Mouse (Mus musculus): Measurements from ENCODE around the gene Zfp266. TPM values are rescaled to one million over a fixed set of nuclear protein-coding genes. Genes with fewer than 3 reads are reported as not detected.
"Not testable (repeated sequence)": the region's sequence is repeated elsewhere in the genome, so short reads cannot be mapped to it uniquely, and the experiment has no call there.

Gene Zfp266
- 10 to 100 TPM; 13.4 to 20.6 (median 18.9) TPM for total RNA-seq (2022)

GRCm38 (mm10) chr9:20521306-20521957 is at the start of gene Zfp266:
TSS of gene Zfp266 (minus strand) at chr9:20521417.
- peak; percentile 81 for DNase-seq (ENCODE audit: low spot score in 2 of 2)

DNA sequence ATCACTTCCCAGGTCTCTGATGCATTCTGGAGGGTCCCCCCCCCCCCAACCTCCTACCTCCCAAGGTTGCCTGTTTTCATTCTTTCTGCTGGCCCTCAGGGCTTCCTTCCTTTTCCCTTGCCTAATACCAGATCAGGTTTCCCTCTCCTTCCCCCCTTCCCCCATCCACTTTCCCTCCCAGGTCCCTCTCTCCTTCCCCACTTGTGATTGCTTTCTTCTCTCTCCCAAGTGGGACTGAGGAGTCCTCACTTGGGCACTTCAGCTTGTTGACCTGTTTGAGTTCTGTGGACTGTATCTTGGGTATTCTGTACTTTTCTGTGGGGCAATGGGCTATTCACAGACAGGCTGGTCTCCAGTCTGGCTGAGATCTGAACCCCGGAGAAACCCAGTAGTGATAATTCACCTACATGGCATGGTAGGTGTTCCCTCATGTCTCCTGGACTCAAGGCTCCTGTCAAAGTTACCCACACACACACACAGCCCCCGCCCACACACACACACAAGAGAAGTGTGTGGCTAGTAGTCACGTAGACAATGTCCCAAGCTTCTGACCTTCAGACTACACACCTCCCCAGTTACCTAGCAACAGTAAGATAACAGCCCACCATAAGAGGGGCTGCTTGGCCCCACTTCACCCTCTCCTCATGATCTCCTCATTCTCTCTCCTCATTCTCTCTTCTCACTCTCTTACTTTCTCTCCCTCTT is 44.3 kb upstream of the Zfp266 start:
- DNase-seq (ENCODE audit: low spot score in 2 of 2): not testable (repeated sequence)

- DNase-seq (ENCODE audit: low spot score in 2 of 2): no peak
These were observed 41.0 kb upstream of the Zfp266 start for GRCm38 (mm10) chr9:20562177-20562576.

GRCm38 (mm10) chr9:20552698-20553097 is 31.5 kb upstream of the Zfp266 start:
- no peak for DNase-seq (ENCODE audit: low spot score in 2 of 2)

DNA sequence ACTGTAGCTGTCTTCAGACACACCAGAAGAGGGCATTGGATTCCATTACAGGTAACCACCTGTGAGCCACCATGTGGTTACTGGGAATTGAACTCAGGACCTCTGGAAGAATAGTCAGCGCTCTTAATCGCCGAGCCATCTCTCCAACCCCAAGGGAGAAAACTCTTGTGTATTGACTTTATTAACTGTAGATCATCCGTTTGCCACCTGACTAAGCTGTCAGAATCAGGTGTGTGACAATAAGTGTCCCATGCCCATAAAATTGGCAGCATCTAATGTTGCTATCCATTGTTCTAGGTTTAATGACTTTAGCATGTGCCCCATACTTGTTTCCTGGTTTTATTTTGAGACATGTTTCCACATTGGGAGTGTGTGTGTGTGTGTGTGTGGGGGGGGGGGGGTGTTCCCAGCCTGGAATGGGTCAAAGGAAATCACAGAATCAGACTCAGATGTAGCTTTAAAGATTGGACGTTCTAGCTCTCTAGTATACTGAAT is 30.6 kb upstream of the Zfp266 start:
- no peak for DNase-seq (ENCODE audit: low spot score in 2 of 2)

GRCm38 (mm10) chr9:20545151-20545550 is 23.9 kb upstream of the Zfp266 start:
- DNase-seq (ENCODE audit: low spot score in 2 of 2): no peak

GRCm38 (mm10) chr9:20544070-20544821 is 23.0 kb upstream of the Zfp266 start:
- DNase-seq (ENCODE audit: low spot score in 2 of 2): peak; percentile 62 to 77

GRCm38 (mm10) chr9:20543496-20543895 is 22.3 kb upstream of the Zfp266 start:
- DNase-seq (ENCODE audit: low spot score in 2 of 2): no peak

DNA sequence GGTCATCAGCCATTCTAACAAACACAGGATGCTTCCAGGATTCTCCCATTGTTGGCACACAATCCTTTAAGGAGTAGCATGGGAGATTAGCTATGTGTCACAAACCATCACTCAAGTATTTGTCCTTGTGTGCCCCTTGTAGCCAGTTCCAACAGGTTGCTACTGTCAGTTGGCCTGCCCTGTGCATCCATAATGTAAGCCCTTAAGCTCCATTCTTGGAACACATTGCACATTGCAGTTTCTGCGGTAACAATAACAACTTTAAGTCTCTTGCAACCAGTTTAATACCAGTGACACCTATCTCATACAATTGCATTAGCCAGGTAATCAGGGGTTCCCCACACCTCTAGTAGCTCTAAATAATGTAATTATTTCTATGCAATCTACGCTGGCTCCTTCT is 15.4 kb upstream of the Zfp266 start:
- DNase-seq (ENCODE audit: low spot score in 2 of 2): no peak

DNA sequence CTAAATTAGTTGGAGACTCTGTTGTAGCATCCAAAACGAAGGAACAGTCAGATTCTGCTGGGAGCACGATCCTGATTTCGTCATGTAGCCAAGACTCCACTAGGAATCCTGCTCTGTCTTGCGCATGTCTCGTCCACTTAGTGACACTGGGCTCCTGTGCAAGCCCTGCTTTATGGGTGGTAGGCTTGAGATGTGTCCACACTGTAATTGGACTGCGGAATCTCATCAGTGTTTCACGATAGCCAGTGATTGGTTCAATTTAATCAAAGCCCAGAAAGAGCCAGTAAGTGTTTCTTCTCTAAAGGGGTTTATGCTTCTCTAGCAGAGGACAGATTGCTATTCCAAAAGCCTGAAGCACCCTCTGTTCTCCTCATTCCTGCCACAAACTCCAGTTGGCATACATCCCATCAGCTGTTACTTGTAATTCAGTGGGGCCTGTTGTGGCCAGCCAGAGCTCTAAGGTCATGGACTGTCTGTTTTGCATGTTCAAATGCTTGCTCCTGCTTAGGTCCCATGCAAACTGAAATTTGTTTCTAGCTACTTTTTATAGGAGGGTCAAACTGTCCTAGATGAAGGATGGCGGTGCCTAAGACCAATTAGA is 13.2 kb upstream of the Zfp266 start:
- no peak for DNase-seq (ENCODE audit: low spot score in 2 of 2)

DNA sequence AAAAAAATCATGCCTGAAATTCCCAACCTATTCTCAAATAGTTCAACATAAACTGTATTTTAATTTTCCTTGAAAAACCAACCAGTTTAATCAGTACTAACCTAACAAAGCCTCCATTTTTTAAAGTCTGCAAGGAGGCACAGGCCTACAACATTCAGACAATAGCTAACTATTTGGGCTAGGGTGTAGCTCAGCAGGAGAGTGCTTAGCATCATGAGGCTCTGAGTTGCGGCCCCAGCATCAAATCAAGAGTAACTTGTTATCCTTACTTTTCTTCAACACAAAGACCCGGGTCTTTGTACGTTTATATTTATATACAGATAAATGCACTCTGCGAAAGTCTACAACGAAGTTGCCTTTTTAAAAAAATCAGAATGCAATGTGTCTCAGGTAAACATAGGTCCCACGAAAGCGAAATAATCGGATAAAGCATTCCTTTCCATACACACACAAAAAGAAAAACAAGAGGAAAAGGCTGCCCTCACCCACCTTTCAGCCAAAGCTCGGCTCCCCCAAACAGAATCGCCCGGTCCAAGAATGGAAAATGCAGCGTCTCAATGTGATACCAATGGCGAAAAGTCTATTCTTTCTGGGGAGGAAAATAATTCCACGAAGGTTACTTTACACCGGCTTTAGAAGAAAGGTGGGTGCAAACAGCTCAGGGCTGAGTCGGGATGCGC is 546 bp downstream of the Zfp266 start:
- DNase-seq (ENCODE audit: low spot score in 2 of 2): no peak

GRCm38 (mm10) chr9:20519949-20520348 is 1.3 kb downstream of the Zfp266 start:
- no peak for DNase-seq (ENCODE audit: low spot score in 2 of 2)

DNA sequence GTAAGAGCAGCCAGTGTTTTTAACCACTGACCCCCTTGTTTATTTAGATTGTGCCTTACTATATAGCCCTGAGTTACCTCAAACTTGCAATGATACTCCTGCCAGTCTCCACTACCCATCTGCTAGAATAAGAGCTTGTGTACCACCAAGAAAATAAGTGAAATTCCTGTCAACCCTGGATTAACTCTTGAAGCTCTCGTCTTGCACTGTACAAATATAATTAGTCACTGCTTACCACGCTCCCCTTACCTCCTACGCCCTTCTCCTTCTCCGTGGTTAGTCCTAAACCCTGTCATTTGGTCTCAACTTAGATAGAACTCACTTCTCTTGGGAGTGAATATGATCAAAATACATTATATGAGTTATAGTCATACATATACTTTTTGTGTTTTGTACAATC is 2.5 kb downstream of the Zfp266 start:
- no peak for DNase-seq (ENCODE audit: low spot score in 2 of 2)

DNA sequence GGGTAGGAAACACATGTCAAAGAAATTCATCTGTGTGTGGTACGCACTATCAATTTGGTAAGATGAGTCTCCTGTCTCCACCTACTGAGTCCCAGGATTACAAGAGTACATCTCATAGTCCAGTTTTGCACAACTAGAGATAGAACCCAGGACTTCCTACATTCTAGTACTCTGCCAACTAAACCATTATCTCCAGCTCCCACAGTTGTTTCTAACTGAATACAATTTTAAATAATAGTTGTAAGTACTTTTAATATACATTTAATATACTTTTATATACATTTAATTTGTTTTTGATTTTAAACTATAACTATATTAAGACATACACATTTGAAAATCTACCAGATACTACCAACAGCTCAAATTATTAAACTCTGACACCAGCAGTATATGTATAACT is 3.5 kb downstream of the Zfp266 start:
- DNase-seq (ENCODE audit: low spot score in 2 of 2): no peak

DNA sequence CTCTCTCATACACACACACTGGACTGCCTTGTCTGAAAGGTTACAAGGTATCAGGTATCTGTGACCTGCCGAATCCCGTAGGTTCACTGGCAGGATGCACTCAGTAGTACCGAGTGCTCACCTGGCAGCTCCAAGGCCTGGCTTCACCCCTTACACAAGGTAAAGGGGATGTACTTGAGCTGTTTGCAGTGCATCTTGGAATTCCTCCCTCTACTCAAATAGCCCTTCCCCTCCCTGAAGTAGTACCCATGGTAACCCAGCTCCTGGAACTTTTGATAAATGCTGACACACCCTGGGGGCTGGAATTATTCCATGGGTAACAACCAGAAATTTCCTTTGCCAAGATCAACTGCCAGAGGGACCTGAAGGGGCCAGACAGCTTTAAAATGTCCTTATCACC is 7.2 kb downstream of the Zfp266 start:
- no peak for DNase-seq (ENCODE audit: low spot score in 2 of 2)

- DNase-seq (ENCODE audit: low spot score in 2 of 2): no peak
These were observed 8.5 kb downstream of the Zfp266 start for GRCm38 (mm10) chr9:20512714-20513113.

- DNase-seq (ENCODE audit: low spot score in 2 of 2): no peak
These were observed 9.6 kb downstream of the Zfp266 start for GRCm38 (mm10) chr9:20511645-20512044.

GRCm38 (mm10) chr9:20510346-20510745 is 10.9 kb downstream of the Zfp266 start:
- DNase-seq (ENCODE audit: low spot score in 2 of 2): no peak

GRCm38 (mm10) chr9:20509676-20510075 is 11.5 kb downstream of the Zfp266 start:
- no peak for DNase-seq (ENCODE audit: low spot score in 2 of 2)

DNA sequence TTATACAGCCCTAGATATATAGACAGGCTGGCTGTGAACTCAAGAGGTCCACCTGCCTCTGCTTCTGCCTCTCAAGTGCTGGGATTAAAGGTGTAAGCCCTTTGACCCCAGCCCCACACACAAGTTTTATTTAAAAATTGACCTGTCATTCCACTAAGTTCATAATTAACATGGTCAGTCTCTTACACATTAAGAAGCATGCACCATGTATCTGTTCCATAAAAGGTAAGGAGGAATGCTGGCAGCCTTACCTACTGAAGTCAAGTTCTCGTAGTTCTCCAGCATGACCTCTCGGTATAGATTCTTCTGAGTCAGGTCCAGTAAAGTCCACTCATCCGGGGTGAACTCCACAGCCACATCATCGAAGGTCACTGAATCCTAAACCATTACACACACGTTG is 16.4 kb downstream of the Zfp266 start:
- DNase-seq (ENCODE audit: low spot score in 2 of 2): no peak

DNA sequence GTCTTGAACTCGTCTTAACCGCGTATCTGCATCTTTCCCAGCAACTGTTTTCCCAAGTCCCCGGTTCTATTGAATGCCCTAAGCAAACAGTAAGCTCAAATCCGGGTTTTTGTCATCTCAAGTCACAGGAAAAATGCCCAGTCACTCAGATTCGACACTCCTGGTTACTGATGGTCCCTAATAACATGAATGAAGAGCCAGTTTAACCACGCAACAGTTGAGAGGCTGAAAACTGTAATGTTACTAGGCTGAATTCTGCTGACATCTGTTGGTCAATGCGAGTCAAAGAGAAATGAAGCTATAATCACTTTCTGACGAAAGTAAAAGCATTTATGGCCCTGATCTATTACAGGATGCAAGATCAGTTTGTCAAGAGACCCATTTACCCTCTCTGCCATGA is 27.9 kb downstream of the Zfp266 start:
- DNase-seq (ENCODE audit: low spot score in 2 of 2): no peak

Measured in gastrocnemius, adult 8-10 months (tissue).